Mouse (Mus musculus): ENCODE measurements around the gene Camk1g. TPM values are rescaled to one million over a fixed set of nuclear protein-coding genes. Genes with fewer than 3 reads are reported as not detected.

The Camk1g gene
- polyA plus RNA-seq, 1 experiment from 2014 or later, result 1.6 TPM

DNA sequence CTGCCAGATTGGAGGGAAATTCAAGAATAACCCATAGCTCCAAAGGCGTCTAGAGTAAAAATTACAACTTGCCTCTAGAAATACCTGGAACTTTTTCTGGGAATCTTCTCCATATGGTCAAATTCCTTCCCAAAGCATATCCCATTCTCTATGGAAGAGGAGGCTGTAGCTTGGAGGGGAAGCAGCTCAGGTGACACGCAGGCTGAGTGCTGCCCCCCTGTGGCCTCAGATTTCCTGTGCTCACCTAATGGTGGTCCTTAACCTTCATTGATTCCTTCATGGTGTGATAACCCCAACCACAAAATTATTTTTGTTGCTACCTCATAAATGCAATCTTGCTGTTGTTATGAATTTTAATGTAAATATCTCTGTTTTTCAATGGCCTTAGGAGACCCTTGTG lies 45.9 kb downstream of the Camk1g start:
- Histone ChIP-seq H3K36me3 (ENCODE audit: control insufficient read depth, insufficient read depth, low read length) (no peaks in the 10 kb centered on the region), H3K4me1 (replicated peaks; ENCODE audit: control insufficient read depth, insufficient read depth) (no peaks in the 10 kb centered on the region), H3K9ac (ENCODE audit: low read length) (no peak overlapping the region), H3K27me3 (ENCODE audit: control insufficient read depth, insufficient read depth, low read length) (no peaks in the 10 kb centered on the region), H3K27ac (replicated peaks) (no peak overlapping the region), H3K4me2 (replicated peaks; ENCODE audit: low read depth) (no peak overlapping the region), H3K4me3 (ENCODE audit: low read depth, low read length) (no peak overlapping the region), H3K9me3 (ENCODE audit: control insufficient read depth, low read length) (no peaks in the 10 kb centered on the region)
- TF ChIP-seq EP300 (optimal IDR thresholded peaks at IDR 0.05) (no peak), CTCF (IDR thresholded peaks at IDR 0.05; ENCODE audit: low read depth) (peak; percentile 81)
- 46% methylated on average over 2 of the region's 2 CpGs for WGBS
- no peak for ATAC-seq (ENCODE audit: low FRiP score, low TSS enrichment)
- DNase-seq (ENCODE audit: low spot score), result peak; percentile 63

DNA sequence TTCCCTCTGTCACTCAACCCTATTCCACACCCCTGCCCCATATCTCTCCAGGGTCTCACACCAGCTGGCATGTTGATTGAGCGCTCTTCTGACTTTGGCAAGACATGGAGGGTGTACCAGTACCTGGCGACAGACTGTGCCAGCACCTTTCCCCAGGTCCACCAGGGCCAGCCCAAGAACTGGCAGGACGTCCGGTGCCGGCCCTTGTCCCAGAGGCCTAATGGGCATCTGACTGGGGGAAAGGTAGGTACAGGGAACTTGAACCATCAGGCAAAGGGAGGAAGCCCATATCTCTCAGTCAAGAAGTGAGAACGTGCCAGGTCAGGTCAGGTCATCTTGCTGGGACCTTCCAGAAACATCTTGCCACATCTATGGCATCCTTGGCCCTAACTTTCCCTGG lies 46.4 kb downstream of the Camk1g start:
- WGBS, result 94% methylated on average over 6 of the region's 6 CpGs
- H3K4me1 ChIP-seq (replicated peaks; ENCODE audit: control insufficient read depth, insufficient read depth), result no peaks in the 10 kb centered on the region
- no peaks in the 10 kb centered on the region for H3K9me3 ChIP-seq (ENCODE audit: control insufficient read depth, low read length)
- H3K4me2 ChIP-seq (replicated peaks; ENCODE audit: low read depth), result no peak overlapping the region
- H3K27ac ChIP-seq (replicated peaks), result no peak overlapping the region
- TF ChIP-seq CTCF (IDR thresholded peaks at IDR 0.05; ENCODE audit: low read depth), result no peak
- no peak for TF ChIP-seq EP300 (optimal IDR thresholded peaks at IDR 0.05)
- H3K4me3 ChIP-seq (ENCODE audit: low read depth, low read length), result no peak overlapping the region
- H3K27me3 ChIP-seq (ENCODE audit: control insufficient read depth, insufficient read depth, low read length), result no peaks in the 10 kb centered on the region
- H3K9ac ChIP-seq (ENCODE audit: low read length), result no peak overlapping the region
- no peak for ATAC-seq (ENCODE audit: low FRiP score, low TSS enrichment)
- no peak for DNase-seq (ENCODE audit: low spot score)
- no peaks in the 10 kb centered on the region for H3K36me3 ChIP-seq (ENCODE audit: control insufficient read depth, insufficient read depth, low read length)

DNA sequence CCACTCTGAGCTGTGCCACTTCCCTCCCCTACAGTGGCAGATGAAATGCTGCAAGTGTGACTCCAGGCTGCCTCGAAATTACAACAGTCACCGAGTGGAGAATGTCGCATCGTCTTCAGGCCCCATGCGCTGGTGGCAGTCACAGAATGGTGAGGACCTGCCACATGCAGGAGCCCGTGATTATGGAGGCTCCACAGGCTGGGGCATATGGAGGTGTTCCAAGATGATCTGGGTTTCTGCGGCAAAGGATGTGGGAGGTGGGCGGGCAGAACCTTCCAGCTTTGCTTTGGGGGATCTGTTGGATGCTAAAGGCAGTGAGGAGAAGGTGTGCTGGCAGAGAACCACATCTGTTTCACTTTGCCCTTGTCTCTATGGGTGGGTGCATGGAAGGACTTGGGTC lies 49.7 kb downstream of the Camk1g start:
- ATAC-seq (ENCODE audit: low FRiP score, low TSS enrichment), result no peak
- no peaks in the 10 kb centered on the region for H3K36me3 ChIP-seq (ENCODE audit: control insufficient read depth, insufficient read depth, low read length)
- H3K27me3 ChIP-seq (ENCODE audit: control insufficient read depth, insufficient read depth, low read length), result no peaks in the 10 kb centered on the region
- no peak for TF ChIP-seq EP300 (optimal IDR thresholded peaks at IDR 0.05)
- TF ChIP-seq CTCF (IDR thresholded peaks at IDR 0.05; ENCODE audit: low read depth), result no peak
- WGBS, result 87% methylated on average over 8 of the region's 8 CpGs
- no peak overlapping the region for H3K4me2 ChIP-seq (replicated peaks; ENCODE audit: low read depth)
- no peaks in the 10 kb centered on the region for H3K9me3 ChIP-seq (ENCODE audit: control insufficient read depth, low read length)
- H3K9ac ChIP-seq (ENCODE audit: low read length), result no peak overlapping the region
- H3K4me1 ChIP-seq (replicated peaks; ENCODE audit: control insufficient read depth, insufficient read depth), result 0 out of 2 replicates have a peak, but pooled peaks cover 5% of the 10 kb centered on the region
- H3K27ac ChIP-seq (replicated peaks), result no peak overlapping the region
- no peak overlapping the region for H3K4me3 ChIP-seq (ENCODE audit: low read depth, low read length)
- DNase-seq (ENCODE audit: low spot score), result no peak

DNA sequence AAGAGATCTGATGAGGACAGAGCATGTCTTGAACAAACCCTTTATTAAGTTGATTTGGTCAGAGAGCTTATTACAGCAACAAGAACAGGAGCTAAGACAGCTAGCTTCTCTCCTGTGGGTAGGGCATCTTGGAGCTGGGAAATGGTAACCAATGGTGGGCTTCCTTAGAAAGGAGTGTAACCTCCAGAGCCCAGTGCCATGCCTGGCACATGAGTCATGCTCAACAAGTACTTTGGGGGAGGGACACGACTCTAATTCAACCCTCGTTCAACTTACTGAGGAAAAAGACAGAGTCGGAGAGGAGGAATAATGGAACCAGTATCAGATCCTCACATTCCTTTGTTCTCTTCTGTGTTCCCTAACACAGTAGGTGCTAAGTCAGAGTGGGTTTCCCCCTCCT lies 50.4 kb downstream of the Camk1g start:
- no peak for ATAC-seq (ENCODE audit: low FRiP score, low TSS enrichment)
- 46% methylated on average over 3 of the region's 3 CpGs for WGBS
- no peak overlapping the region for H3K4me3 ChIP-seq (ENCODE audit: low read depth, low read length)
- no peaks in the 10 kb centered on the region for H3K27me3 ChIP-seq (ENCODE audit: control insufficient read depth, insufficient read depth, low read length)
- DNase-seq (ENCODE audit: low spot score), result no peak
- no peak overlapping the region for H3K4me2 ChIP-seq (replicated peaks; ENCODE audit: low read depth)
- TF ChIP-seq EP300 (optimal IDR thresholded peaks at IDR 0.05) (no peak), CTCF (IDR thresholded peaks at IDR 0.05; ENCODE audit: low read depth) (no peak)
- H3K9me3 ChIP-seq (ENCODE audit: control insufficient read depth, low read length), result no peaks in the 10 kb centered on the region
- no peak overlapping the region for H3K9ac ChIP-seq (ENCODE audit: low read length)
- peaks cover 8% of the 10 kb centered on the region; the same call in 1 of the 2 replicates for H3K4me1 ChIP-seq (replicated peaks; ENCODE audit: control insufficient read depth, insufficient read depth)
- H3K27ac ChIP-seq (replicated peaks), result no peak overlapping the region
- H3K36me3 ChIP-seq (ENCODE audit: control insufficient read depth, insufficient read depth, low read length), result no peaks in the 10 kb centered on the region

GRCm38 (mm10) chr1:193317159-193317559 lies 52.9 kb downstream of the Camk1g start:
- Histone ChIP-seq H3K4me3 (ENCODE audit: low read depth, low read length) (no peak overlapping the region), H3K4me1 (replicated peaks; ENCODE audit: control insufficient read depth, insufficient read depth) (peaks cover 8% of the 10 kb centered on the region; the same call in 1 of the 2 replicates), H3K9ac (ENCODE audit: low read length) (no peak overlapping the region), H3K36me3 (ENCODE audit: control insufficient read depth, insufficient read depth, low read length) (no peaks in the 10 kb centered on the region), H3K9me3 (ENCODE audit: control insufficient read depth, low read length) (no peaks in the 10 kb centered on the region), H3K27me3 (ENCODE audit: control insufficient read depth, insufficient read depth, low read length) (no peaks in the 10 kb centered on the region), H3K4me2 (replicated peaks; ENCODE audit: low read depth) (no peak overlapping the region), H3K27ac (replicated peaks) (peak overlapping the region; percentile 72; the same call in 1 of the 2 replicates)
- WGBS, result 28% methylated on average over 6 of the region's 6 CpGs
- ATAC-seq (ENCODE audit: low FRiP score, low TSS enrichment) (peak; percentile 64; the same call in 1 of the 2 replicates), DNase-seq (ENCODE audit: low spot score) (peak; percentile 36)
- TF ChIP-seq CTCF (IDR thresholded peaks at IDR 0.05; ENCODE audit: low read depth) (no peak), EP300 (optimal IDR thresholded peaks at IDR 0.05) (no peak)

- DNase-seq (ENCODE audit: low spot score), result no peak
- no peak for ATAC-seq (ENCODE audit: low FRiP score, low TSS enrichment)
- Histone ChIP-seq H3K9ac (ENCODE audit: low read length) (no peak overlapping the region), H3K9me3 (ENCODE audit: control insufficient read depth, low read length) (no peaks in the 10 kb centered on the region), H3K36me3 (ENCODE audit: control insufficient read depth, insufficient read depth, low read length) (no peaks in the 10 kb centered on the region), H3K27me3 (ENCODE audit: control insufficient read depth, insufficient read depth, low read length) (no peaks in the 10 kb centered on the region), H3K27ac (replicated peaks) (peak overlapping the region; percentile 86), H3K4me3 (ENCODE audit: low read depth, low read length) (no peak overlapping the region), H3K4me1 (replicated peaks; ENCODE audit: control insufficient read depth, insufficient read depth) (peaks cover 8% of the 10 kb centered on the region; the same call in 1 of the 2 replicates), H3K4me2 (replicated peaks; ENCODE audit: low read depth) (no peak overlapping the region)
- TF ChIP-seq EP300 (optimal IDR thresholded peaks at IDR 0.05) (no peak), CTCF (IDR thresholded peaks at IDR 0.05; ENCODE audit: low read depth) (no peak)
- 54% methylated on average over 9 of the region's 9 CpGs for WGBS
These were observed 53.7 kb downstream of the Camk1g start for GRCm38 (mm10) chr1:193316358-193316750.

Measured in stomach, postnatal 0 days (tissue).